Mouse (Mus musculus) gastrocnemius, postnatal 14 days (tissue): ENCODE measurements around the gene Tmcc1. TPM values are rescaled to one million over a fixed set of nuclear protein-coding genes. Genes with fewer than 3 reads are reported as not detected.
"Not testable (repeated sequence)": the region's sequence is repeated elsewhere in the genome, so short reads cannot be mapped to it uniquely, and the experiment has no call there.

Source experiments
- DNase-seq: peaks from one replicate; pipeline ENCODE4 v3.0.0; 2021; ENCODE audit warnings: mixed read lengths
- intact Hi-C: fragments of 180-260 bp; cut with DNase I; formaldehyde crosslinking; loops from one replicate; pipeline ENCODE4 v1.15.1; 2025; ENCODE audit warnings: low total_unique reads
- total RNA-seq, 2 experiments: library from RNA; stranded (reverse); gene quantifications; 2 replicates each; pipeline ENCODE4 v1.2.3; 2021

The Tmcc1 gene
- total RNA-seq, 2 experiments from 2014 or later = 26.8 to 37.0 TPM

DNA sequence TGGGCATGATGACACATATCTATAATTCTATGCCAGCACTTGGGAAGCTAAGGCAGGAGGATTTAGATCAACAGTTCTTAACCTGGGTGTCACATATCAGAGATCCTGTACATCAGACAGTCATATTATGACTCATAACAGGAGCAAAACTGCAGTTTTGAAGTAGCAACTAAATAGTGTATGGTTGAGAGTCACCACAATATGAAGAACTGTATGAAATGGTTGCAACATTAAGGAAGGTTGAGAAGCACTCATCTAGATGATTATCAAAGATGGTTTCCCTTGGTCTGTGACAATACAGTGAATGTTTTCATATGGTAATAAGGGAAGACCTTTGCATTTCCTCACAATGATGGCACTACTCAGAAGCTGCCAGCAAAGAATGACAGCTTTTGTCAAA lies 103.9 kb downstream of the Tmcc1 start:
- no peak for DNase-seq
- intact Hi-C loops = no loop called here

DNA sequence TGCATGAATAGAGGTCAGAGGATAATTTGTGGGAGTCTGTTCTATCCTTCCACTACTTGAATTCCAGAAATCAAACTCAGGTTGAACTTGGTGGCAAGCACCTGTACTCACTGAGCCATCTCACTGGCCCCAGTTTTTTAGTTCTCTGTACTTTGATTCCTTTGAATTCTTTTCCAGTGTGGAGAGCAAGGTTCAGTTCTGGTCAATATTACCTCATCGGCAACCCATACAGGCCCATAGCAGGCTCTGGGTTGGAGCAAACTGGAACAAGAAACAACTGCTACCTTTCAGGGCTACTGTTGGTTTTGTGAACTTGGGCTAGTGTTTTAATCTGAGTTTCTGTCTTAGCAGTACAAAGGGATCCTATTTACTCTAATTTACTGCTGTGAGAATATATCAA lies 107.2 kb downstream of the Tmcc1 start:
- intact Hi-C loops = no loop called here
- DNase-seq = no peak

DNA sequence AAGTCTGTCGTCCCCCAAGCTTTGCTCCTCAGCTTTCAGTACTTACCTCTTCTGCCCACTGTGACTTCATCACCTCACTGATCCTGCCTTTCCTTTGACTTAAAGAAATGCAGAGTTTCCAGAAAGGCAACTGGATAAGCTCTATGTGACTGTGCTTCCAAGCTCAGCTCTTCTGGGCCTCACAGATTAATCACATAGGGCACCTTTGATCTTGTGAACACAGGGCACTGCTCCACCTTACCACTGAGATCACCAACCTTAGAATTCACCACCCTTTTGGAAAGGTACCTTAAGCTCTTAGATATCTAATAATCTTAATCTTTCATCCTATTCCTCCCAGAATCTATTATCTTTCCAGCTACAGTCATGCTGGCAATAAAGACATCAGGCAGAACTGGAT lies 111.0 kb downstream of the Tmcc1 start:
- no peak for DNase-seq
- intact Hi-C loops = no loop called here

DNA sequence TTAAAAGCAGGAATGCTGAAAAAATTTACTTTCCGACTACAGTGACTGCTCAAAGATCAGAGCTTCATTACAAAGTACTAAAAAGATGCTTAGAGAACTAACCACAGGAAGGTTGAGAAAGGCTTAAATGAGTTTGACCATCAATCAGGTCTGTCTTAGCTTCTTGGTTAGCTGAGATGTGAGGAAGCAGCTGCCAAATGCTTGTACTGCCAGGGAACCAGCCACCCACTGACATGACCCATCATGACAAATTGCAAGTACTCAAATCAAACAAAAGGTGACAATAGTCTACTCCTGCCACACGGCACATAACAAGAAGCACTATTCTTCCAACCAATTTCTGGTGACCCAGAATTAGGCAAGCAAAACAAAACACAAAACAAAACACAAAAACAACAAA lies 111.9 kb downstream of the Tmcc1 start:
- intact Hi-C loops = no loop called here
- no peak for DNase-seq

DNA sequence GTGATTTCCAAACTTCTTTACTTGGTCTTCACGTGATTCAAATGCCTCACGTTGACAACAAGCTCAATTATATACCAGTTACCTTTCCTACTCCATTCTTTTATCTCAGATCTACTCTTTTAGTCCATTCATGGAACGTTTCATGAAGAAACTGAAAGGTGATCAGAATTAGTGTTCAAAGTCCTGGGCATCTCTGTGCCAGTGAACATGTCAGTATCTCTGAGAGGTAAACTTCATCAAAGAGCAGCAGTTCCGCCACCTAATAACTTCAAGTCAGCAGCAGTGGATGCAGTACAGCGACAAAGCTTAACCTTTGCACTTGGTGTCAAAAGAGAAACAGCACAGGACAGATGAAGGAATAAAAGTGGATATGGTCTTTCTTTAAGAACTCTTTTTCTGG lies 112.5 kb downstream of the Tmcc1 start:
- intact Hi-C loops = no loop called here
- DNase-seq = no peak

DNA sequence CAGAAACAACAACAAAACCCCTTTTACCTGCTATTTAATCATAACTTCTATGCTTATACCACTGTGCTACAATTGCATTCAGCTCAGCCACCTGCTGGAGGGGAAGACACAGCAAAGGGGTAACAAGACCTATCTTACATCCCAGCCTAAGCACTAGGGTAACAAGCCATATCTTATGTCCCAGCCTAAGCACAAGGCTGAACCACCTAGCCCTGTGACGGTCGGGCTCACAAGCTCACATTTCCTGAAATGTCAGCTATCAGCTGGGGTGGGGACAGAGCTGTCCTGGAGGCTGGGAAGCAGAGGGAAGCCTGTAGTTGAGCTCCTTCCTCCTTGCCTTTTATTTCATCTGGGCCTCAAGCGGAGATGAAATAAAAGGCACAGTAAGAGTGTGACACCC lies 115.7 kb downstream of the Tmcc1 start:
- intact Hi-C loops = no loop called here
- no peak for DNase-seq

DNA sequence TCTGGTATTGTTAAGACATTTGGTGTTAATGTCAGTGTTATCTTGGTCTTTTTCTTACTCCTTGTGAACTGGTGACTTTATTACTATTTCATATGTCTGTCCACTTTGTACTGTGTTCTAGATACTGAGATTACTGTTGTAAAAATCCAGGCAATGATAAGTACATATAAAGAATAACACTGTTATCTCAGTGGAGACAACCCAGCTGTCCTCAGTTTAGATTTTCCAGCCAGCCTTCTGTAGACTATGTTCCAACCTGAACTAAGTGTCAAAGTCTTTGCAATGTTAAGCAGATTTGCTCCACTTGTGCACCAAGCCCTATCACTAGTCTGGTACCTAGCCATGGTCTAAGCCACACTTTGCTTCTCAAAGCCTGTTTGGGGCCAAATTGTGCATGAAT lies 118.4 kb downstream of the Tmcc1 start:
- no peak for DNase-seq
- intact Hi-C loops = no loop called here

DNA sequence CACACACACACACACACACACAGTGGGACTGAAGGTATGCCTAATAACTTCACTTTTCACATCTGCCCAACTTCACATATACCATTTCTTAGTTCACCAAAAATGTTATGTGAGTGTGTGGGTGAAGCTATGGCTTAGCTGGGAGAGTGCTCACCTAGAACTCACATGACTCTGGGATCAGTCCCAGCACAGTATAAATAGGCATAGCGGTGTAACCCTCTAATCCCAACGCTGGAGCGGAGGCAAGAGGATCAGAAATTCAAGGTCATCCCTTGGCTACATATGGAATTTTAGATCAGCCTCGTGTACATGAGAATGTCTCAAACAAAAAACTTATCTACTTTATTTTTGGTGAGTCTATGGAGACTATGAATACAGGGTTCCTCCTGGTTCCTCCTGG lies 119.7 kb downstream of the Tmcc1 start:
- intact Hi-C loops = no loop called here
- DNase-seq = no peak

DNA sequence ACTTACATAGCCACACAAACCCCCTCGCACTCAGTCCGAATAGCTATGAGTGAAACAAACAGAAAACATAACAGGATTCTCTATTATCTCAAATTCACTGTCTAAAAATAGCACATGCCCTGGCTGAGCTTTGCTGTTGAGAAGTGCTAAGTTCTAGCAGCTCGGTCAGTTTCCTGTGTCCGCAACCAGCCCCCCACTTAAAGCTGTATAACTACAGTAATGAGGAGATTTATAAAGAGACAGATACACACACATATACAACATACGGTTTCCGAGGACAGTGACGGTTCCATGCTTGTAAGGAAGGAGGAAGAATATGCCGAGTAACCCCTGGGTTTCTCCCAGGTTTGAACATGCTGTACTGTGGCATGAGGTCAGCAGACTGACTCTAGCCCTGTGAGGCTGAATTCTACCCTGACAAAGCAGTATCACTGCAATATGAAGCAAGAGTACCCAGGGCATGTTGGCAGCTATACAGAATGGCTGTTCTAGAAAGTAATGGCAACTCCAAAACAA lies 120.5 kb downstream of the Tmcc1 start:
- peak; percentile 26 for DNase-seq
- intact Hi-C loops = no loop called here

DNA sequence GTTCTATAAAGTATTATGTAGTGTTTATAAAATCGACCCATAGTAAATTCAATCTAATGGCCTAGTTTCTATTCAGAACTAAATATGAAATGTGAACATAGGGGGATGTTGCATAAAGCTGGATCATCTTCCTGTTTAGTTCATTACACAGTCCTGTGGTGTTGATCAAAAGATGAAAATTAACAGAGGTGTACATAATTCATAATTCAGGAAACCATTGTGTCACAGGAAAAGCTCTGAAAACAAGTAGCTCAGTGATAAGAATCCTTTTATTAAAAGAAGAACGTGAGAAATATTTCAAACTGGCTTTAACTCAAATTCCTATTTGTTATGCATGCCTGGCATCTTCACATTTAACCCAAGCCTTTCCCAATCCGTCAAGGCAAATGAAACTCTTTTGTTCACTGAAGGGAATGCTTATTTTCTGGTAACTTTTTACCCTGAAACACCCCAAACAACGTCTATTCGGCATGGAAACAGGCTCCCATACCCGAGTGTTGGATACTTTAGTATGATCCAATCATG lies 121.0 kb downstream of the Tmcc1 start:
- intact Hi-C loops = no loop called here
- no peak for DNase-seq

DNA sequence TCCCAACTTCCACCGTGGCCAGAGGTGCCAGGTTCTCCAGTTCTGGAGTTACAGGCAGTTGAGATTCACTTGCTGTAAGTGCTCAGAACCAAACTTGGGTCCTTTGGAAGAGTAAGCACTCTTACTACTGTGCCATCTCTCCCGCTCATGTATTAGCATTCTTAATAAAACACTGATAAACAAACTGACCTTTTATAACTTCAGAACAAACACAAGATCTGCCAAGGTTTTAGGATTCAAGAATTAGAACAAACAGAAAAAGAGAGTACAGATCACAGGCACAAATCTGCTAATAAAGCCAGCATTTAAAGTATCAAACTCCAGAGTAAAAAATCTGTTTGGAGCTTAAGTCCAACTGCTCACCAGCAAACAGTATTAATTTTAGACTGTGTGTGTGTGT lies 121.5 kb downstream of the Tmcc1 start:
- DNase-seq = no peak
- intact Hi-C loops = no loop called here

DNA sequence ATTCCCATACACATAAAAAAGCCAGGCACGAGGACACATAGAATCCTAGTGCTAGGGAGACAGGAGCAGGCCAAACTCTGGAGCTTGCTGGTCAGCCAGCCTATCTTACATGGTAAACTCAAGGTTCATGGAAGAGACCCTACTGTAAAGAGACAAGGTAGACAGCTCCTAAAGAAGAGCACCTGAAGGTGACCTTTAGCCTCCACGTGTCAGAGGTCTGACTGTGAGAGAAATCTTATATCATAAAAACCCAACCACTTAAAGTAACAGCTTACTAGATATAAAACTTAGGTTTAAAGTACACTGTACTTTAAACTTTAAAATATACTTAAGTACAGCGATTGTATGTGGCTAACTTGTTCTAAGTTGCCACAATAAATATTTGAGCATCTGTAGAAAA lies 122.7 kb downstream of the Tmcc1 start:
- DNase-seq = no peak
- intact Hi-C loops = no loop called here

DNA sequence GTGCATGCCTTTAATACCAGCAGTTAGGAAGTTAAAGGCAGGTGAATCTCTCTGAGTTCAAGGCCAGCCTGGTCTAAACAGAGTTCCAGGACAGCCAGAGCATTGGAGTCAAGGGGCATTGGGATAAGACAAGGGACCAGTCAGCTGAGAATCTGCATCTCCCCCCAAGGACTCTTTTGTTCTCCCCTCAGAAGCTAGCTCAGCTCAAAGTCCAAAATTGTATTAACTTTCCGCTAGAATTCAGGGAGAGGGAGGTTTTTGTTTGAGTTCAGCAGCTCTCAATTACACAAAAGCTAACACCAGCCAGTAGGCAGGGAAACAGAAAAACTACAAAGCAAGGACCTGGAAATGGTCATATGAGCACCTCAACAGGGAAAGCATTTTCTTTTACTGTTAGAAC lies 129.8 kb downstream of the Tmcc1 start:
- no peak for DNase-seq
- intact Hi-C loops = loop anchor here (10.0 kb wide), 1 partner anchor 51 kb away; no protein-coding TSS in a partner anchor

DNA sequence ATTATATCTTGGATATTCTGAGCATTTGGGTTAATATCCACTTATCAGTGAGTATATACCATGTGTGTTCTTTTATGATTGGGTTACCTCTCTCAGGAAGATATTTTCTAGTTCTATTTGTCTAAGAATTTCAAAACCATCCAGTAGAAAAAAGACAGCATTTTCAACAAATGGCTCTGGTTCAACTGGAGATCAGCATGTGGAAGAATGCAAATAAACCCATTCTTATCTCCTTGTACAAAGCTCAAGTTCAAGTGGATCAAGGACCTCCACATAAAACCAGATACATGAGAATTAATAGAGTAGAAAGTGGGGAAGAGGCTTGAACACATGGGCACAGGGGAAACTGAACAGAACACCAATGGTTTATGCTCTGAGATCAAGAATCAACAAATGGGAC lies 133.7 kb downstream of the Tmcc1 start:
- DNase-seq, intact Hi-C loops: not testable (repeated sequence)

DNA sequence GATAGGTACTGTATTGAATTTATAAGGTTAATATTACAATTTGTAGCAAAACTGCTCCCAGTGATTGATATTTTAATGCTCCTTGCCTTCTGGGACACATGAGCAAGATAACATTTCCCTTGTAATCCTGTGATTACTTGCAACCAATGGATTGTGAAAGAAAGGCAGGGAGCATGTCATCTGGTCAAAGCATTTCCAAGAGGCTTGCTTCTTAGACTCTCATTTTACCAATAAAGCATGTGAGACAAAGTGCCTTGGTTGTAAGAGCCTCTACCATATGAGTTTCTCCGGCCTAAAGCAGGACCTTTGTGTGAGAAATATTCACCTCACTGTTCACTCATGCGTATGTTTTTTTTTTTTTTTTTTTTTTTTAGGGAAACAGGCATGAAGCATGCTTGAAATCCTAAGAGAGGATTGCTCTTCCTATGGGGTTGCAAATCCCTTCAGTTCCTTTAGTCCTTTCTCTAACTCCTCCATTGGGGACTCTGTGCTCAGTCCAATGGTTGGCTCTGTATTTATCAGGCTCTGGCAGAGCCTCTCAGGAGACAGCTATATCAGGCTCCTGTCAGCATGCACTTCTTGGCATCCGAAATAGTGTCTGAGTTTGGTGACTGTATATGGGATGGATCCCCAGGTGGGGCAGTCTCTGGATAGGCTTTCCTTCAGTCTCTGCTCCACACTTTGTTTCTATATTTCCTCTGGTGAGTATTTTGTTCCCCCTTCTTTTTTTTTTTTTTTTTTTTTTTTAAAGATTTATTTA lies 134.6 kb downstream of the Tmcc1 start:
- no peak for DNase-seq
- intact Hi-C loops = no loop called here

DNA sequence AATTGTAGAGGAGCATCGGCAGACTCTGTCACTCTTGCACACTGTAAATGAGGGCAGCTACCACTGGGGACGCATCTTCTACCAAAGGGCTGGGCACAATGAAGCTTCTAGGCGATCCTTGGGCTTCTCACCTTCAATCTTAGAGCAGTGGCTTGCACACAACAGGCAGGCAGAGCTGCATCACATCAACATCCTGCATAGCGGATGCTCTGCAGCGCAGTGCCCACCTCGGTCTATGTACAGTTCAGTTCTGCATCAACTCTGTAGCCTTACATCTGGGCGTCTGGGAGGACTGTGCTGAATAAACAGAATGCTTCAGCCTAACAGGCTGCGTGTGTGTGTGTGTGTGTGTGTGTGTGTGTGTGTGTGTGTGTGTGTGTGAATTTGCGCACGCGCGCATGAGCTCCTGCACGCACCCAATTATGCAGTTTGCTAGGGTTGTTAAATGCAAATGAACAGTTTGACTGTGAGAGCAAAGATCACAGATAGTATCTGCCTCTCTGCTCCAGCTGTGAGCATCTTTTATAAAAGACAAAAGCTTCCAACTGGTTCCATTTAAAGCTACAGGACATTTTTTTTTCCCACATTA lies 136.5 kb downstream of the Tmcc1 start:
- intact Hi-C loops = no loop called here
- no peak for DNase-seq

DNA sequence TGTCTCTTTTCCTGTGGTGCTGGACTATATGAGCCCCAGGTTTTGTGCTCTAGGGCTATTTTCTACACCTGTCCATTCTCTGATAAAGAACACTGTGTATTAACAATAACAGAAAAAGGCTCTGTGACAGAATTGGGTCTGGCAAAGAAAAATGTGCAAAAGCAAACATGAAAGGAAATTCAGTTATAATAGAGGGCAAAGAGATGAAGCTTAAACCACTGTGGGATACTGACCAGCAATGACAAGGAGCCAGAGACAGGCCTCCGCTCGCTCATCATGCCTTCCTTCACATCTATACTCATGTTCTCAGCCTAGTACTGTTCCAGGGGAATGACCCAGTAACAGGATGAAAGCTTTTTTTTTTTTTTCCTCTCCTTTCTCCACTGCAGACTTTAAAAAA lies 137.5 kb downstream of the Tmcc1 start:
- intact Hi-C loops = no loop called here
- DNase-seq = no peak

DNA sequence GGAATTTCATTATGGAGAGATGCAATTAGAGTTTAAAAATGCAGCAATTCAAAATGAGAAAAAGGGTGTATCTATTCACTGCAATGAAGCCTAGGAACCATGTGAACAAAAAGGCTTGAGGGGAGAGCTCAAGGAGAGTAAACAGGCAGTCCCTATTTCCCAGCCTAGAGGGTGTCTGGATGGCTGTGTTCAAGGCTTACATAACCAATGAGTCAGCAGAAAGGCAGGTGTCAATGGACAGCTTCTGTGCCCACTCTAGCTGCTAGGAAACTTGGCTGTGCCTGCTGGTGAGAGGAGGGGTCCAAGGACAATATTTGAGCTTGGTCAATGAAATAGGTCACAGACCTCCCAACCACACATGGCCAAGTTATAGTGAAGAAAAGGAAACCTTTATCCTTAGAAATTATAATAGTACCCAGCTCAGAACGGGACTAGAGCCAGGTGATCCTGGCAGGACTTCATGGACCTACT lies 138.2 kb downstream of the Tmcc1 start:
- no peak for DNase-seq
- intact Hi-C loops = no loop called here

DNA sequence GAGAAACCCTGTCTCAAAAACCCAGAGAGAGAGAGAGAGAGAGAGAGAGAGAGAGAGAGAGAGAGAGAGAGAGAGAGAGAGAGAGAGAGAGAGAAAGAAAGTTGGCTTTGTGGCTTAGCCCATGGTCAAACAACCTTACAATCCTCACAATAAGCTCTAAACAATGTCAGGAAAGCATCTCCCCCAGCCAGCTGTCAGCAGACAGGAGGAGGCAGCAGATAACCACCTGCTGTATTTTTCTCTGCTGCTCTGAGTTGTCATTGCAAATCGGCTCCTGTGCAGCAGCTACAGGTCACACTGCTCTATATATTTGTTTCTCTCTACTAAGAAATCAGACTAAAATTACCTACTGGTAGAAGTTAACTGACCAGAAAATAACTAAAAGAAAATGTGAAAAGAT lies 145.4 kb downstream of the Tmcc1 start:
- DNase-seq = no peak
- intact Hi-C loops = no loop called here

DNA sequence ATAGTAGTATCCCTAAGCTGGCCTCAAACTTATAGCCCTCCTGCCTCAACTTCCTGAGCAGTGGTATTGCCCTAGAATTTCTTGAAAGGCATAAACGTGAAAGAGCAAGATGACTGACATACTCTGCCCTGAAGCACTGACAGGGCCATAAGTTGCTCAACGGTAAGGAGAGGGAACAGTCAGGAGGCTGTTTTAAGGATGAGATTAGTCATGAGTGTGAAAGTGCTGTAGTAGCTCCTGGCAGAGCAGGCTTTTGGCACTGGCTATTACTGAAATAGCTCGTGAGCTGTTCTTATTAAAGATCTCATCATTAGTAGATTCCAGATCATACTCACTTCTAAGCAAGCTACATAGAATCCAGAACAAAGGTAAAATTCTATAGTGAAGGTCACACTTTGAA lies 145.9 kb downstream of the Tmcc1 start:
- intact Hi-C loops = no loop called here
- peak; percentile 11 for DNase-seq

DNA sequence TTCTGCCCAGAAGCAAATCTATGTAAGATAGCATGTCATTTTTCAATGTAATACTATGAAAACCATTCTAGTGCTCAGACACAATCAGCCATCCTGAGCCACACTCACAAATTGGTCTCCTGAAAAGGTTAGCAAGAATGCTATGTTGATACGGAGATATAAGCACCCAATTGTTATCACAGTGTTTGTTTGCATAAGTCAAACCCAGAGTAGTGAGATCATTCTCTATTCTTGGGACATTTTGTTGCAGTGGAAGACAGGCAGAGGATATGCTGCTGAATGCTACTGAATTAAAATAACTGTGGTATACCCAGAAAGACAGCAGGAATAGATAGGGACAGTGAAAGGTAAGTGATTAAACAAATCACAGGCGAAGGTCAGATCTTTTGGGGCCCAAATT lies 149.2 kb downstream of the Tmcc1 start:
- intact Hi-C loops = no loop called here
- DNase-seq = no peak
